Mouse (Mus musculus) naive thymus-derived CD4-positive, alpha-beta T cell, adult 2 months (primary cell): ENCODE data around the gene Shcbp1l.
A peak's percentile ranks its signal among the peaks of the same experiment; 100 is the strongest.
"Not testable (repeated sequence)": the region's sequence is repeated elsewhere in the genome, so short reads cannot be mapped to it uniquely, and the experiment has no call there.

Source experiments
- DNase-seq: peaks from one replicate; pipeline ENCODE4 v3.0.0-alpha.2; 2011; ENCODE audit warnings: low read depth

Shcbp1l gene

GRCm38 (mm10) chr1:153424271-153424670 lies 691 bp upstream of the Shcbp1l start:
- peak; percentile 50 for DNase-seq

DNA sequence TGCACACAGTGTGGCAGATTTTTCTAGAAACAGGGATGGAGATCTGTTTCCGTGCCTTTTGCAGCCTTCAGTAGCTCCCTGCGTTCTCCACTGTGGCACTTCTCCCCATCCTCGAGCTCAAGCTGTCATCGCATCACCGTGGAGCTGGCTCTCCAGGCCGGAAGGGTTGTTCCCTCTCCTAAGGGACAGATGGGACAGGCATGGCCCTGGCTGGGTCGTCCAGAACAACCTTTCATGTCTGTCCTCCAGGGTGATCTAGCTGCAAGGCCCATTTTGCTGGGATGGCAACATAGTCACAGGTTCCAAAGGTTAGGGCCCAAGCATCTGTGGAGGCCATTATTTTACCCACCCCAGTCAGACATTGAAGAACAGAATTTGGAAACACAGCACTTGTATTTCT lies 6.2 kb downstream of the Shcbp1l start:
- no peak for DNase-seq

DNA sequence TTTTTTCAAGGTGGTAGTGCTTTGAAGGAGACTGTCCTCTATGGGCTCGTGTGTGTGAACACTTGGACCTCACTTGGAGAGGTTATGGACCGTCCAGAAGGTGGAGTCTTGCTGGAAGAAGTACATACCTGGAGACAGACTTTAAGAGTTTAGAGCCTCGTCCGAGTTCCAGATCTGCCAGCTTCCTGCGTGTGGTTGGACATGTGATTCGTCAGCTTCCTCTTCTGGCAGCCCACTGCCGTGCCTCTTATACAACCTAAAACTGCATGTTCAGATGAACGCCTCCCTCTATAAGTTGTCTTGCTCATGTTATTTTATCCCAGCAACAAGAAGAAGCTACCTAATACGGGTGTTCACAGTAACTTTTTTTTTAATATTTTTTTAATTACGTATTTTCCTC lies 6.7 kb downstream of the Shcbp1l start:
- peak; percentile 34 for DNase-seq

GRCm38 (mm10) chr1:153432329-153432728 lies 7.4 kb downstream of the Shcbp1l start:
- DNase-seq = no peak

DNA sequence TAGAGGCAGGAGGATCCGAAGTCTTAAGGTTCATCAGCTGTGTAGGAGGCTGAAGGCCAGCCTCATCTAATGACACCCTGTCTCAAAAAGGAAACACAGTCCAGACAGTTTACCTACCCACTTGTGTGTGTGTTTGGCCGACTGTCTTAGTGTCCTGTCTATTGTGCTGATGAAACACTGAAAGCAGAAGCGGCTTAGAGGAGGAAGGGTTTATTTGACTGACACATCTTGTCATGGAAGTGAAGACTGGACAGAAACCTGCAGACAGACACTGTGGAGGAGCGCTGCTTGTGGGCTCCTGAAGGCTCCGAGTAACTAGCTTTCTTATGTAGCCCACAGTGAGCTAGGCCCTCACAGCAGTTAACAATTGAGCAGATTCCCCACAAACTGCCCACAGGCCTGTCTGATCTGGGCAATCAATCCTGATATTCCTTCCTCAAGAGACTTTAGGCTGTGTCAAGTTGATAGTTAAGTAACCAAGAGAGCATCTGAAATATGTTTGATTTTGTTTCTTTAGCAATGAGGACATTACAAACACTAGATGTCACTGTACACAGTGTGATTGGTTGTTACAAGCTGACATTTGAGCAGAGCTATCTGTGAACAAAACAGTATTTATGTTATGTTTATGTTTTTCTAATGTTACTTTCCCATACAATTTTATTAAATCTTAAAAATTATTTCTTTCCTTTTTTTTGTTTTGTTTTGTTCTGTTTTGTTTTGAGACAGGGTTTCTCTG lies 9.1 kb downstream of the Shcbp1l start:
- DNase-seq = no peak

GRCm38 (mm10) chr1:153437536-153437935 lies 12.6 kb downstream of the Shcbp1l start:
- no peak for DNase-seq

GRCm38 (mm10) chr1:153440752-153441151 lies 15.8 kb downstream of the Shcbp1l start:
- DNase-seq = no peak

- DNase-seq = no peak
Measured at GRCm38 (mm10) chr1:153441656-153442055, 16.7 kb downstream of the Shcbp1l start.

GRCm38 (mm10) chr1:153443019-153443418 lies 18.1 kb downstream of the Shcbp1l start:
- DNase-seq = no peak

- no peak for DNase-seq
Measured at GRCm38 (mm10) chr1:153443632-153444031, 18.7 kb downstream of the Shcbp1l start.

DNA sequence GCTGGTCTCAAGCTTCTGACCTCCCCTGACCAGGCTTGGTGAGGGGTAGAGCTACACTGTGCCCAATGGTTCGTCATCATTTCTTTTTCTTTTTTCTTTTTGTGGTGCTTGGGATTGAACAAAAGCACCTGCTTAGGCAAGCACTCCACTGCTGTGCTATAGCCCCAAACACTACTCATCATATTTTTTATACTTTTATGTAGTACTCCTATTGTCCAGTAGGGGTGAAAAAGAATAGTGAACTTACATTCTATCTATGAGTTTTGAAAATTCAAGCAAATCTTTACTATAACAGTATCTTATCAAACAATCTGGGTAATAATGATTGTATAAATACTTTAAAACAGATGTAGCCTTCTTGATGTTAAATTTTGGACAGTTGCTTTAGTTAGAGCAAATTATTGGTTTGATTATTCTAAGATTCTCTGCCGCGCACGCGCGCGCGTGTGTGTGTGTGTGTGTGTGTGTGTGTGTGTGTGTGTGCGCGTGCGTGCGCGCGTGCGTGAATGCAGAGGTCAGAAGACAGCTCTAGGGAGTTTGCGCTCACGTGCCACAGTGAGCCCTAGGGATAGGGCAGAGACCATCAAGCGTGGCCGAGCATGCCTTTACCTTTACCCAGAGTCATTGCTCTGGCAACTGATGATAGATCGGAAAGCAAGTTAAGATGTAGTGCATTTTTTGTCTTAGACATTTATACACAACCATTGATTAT lies 21.3 kb downstream of the Shcbp1l start:
- peak; percentile 21 for DNase-seq

GRCm38 (mm10) chr1:153451237-153452154 lies 26.5 kb downstream of the Shcbp1l start:
- DNase-seq = peak; percentile 54

- DNase-seq = no peak
Measured at GRCm38 (mm10) chr1:153453146-153453642, 28.2 kb downstream of the Shcbp1l start.

DNA sequence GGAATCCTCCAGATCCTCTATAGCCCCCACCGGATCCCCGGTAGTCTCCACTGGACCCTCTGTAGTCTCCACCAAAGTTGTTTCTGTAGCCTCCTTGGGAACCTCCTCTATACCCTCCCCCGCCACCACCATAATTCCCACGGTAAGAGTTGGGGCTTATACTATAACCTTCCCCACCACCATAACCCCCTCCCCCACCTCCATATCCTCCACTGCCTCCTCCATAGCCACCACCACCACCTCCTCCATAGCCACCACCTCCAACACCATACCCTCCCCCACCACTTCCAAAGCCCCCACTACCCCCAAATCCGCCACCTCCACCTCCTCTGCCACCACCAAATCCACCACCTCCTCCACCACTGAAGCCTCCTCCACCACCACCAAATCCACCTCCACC lies 31.2 kb downstream of the Shcbp1l start:
- DNase-seq = no peak

DNA sequence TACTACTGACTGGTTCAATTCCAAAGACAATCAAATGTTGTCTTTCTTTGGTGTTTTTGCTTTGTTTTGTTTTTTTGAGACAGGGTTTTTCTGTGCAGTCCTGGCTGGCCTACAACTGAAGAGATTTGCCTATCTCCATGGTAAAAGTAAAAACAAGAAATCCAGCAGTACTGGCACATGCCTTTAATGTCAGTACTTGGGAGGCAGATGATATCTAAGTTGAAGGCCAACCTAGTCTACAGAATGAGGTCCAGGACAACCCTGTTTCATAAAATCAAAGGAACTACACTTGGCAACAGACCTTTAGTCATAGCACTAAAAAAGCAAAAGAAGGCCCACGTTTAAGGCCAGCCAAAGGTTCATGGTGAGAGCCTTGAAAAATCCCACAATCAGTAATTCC lies 36.8 kb downstream of the Shcbp1l start:
- DNase-seq = no peak

- DNase-seq = no peak
Measured at GRCm38 (mm10) chr1:153479296-153479695, 54.3 kb downstream of the Shcbp1l start.

DNA sequence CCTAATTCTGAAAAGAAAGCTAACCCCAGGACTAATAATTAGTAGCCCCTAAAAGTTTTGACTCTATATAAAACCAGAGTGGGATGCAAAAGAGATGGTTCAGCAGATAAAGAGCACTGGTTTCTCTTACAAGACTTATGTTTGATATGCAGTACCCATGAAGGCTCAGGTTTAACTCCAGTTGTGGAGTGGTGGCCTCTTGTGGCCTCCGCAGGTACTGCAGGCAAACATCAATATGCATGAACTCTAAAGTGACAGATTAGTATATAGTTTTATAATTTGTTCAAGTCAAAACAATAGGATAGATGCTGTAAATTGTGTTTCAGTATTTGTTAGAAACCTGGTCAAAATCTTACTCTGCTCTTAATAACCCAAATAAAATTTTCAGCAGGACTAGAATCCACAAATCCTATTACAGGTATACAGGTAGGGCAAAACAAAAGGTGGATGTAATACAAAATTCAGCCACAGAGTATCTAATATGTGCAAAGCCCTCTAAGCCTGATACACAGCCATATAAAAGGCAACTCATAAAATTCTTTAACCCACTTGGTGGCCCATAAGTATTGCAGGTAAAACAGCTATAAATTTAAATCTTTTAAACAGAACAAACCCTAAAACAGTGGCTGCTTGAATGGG lies 55.5 kb downstream of the Shcbp1l start:
- DNase-seq = peak; percentile 87

DNA sequence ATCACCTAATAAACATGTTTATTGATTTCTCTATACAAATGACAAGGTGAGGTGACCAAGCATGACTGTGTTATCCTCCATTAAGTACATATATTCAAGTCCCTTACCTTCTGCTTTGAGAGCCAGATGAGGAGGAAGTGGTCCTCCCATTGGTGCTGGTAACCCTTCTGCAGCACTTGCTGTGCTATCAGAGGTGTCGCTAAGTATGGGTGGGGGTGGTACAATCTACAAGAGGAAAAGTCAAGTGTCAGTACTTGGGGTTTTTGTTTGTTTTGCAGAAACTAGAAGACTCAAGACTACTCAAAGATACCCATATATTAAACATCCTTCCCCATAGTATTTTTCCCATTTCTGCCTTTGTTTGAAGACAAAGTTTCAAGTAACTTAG lies 56.1 kb downstream of the Shcbp1l start:
- DNase-seq = no peak

DNA sequence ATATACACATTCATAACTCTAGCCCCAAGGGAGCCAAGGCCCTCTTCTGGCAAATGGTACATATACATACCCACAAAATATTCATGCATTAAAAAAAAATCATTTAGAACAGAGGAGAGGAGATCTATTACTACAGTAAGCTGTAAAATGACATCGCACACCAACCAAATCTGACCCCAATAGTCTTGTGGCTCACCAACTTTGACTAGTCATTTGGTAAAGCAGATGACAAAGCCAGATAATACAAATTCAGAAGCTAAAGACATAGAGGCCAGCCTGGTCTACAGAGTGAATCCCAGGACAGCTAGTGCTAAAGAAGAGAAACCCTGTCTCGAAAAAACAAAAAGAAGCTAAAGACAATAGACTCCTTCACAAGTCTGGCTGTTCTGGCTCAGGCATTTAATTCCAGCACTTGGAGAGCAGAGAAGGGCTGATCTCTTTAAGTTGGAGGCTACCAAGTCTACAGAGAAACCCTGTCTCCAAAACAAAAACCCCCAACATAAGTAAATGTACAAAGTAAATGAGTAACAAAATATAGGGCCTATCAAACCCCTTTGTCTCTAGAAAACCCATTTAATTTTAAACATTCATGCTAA lies 60.3 kb downstream of the Shcbp1l start:
- DNase-seq = no peak

- not testable (repeated sequence) for DNase-seq
Measured at GRCm38 (mm10) chr1:153486120-153486519, 61.2 kb downstream of the Shcbp1l start.

- DNase-seq = peak; percentile 79
Measured at GRCm38 (mm10) chr1:153486767-153487499, 62.0 kb downstream of the Shcbp1l start.
